Mouse (Mus musculus) naive thymus-derived CD4-positive, alpha-beta T cell, adult 2 months (primary cell): Measurements from ENCODE around the gene Ddx47.

Experiments used
- DNase-seq: peaks from one replicate; pipeline ENCODE4 v3.0.0-alpha.2; 2011; ENCODE audit warnings: low read depth

Gene Ddx47

DNA sequence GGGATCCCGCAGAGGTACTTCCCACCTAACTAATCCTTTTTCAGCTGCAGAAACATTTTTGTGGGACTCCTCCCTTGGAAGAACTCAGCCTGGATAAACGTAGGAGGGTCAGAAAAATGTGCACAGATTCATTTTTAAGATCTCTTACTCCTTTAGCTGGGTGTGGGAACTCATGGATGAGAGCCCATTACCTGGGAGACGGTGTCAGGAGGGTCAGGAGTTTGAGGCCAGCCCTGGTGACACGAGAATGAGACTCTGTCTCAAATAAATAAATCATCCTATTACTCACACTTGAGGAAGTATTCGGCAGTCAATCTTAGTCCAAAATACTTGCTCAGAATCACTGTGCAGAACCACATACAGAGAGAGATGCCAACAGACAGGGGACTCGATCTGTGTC is 58.4 kb downstream of the Ddx47 start:
- no peak for DNase-seq

- DNase-seq: no peak
Measured at GRCm38 (mm10) chr6:135070347-135070746, 58.9 kb downstream of the Ddx47 start.
